Mouse (Mus musculus): ENCODE measurements at regions not wholly inside any gene's neighbourhood (a gene's known extent, or its start where the extent isn't known, plus 50 kb on each side); places are given as distances from the start of the nearest gene placed in this dataset.
"Not testable (repeated sequence)": the region's sequence is repeated elsewhere in the genome, so short reads cannot be mapped to it uniquely, and the experiment has no call there.

GRCm38 (mm10) chr3:18560282-18560785 lies 612.1 kb downstream of the Cypt12 start:
- H3K27ac ChIP-seq (ENCODE audit: insufficient read depth, low read depth) = no peak overlapping the region
- no peak overlapping the region for H3K4me2 ChIP-seq (ENCODE audit: insufficient read depth, low read depth, poor library complexity, severe bottlenecking)
- no peaks in the 10 kb centered on the region for H3K36me3 ChIP-seq (replicated peaks in 1 of 2; ENCODE audit: control insufficient read depth in 1 of 2, insufficient read depth in 1 of 2, low read length in 1 of 2)
- no peak overlapping the region for H3K9ac ChIP-seq (ENCODE audit: insufficient read depth, low read depth)
- no peaks in the 10 kb centered on the region for H3K27me3 ChIP-seq (replicated peaks)
- no peaks in the 10 kb centered on the region for H3K4me1 ChIP-seq (ENCODE audit: control insufficient read depth in 1 of 2, insufficient read depth in 2 of 2)
- in situ Hi-C loops (cut with MboI; ENCODE audit: low pct_ligation_motif_present, low pct_unique_long_range_greater_than_20kb, low sequenced_read_pairs) (no loop called here), dilution Hi-C loops (cut with MboI; ENCODE audit: extremely low pct_ligation_motif_present, extremely low pct_unique_long_range_greater_than_20kb, low sequenced_read_pairs) (no loop called here)
- no peak for DNase-seq (ENCODE audit: extremely low read depth)
- no peak overlapping the region for H3K4me3 ChIP-seq (replicated peaks in 1 of 3; ENCODE audit: low read depth in 2 of 3, low read length in 2 of 3, poor library complexity in 1 of 3)
- no peaks in the 10 kb centered on the region for H3K79me2 ChIP-seq (replicated peaks; ENCODE audit: control insufficient read depth, extremely low read depth, insufficient read depth, poor library complexity, severe bottlenecking)
- TF ChIP-seq UBTF (IDR thresholded peaks at IDR 0.05; ENCODE audit: low read depth, low read length) (no peak), USF2 (conservative IDR thresholded peaks at IDR 0.05; ENCODE audit: low read depth, low read length) (no peak), POLR2AphosphoS2 (IDR thresholded peaks at IDR 0.05; ENCODE audit: low read depth, low read length) (no peak), KAT2A (IDR thresholded peaks at IDR 0.05; ENCODE audit: insufficient replicate concordance, low read length) (no peak), ZNF384 (IDR thresholded peaks at IDR 0.05; ENCODE audit: low read depth, low read length) (no peak)
- peaks cover 22% of the 10 kb centered on the region for H3K9me3 ChIP-seq (replicated peaks; ENCODE audit: low read length)

- dilution Hi-C loops (cut with MboI; ENCODE audit: extremely low pct_ligation_motif_present, extremely low pct_unique_long_range_greater_than_20kb, low sequenced_read_pairs); H3K27ac ChIP-seq (ENCODE audit: insufficient read depth, low read depth); H3K27me3 ChIP-seq (replicated peaks); H3K4me2 ChIP-seq (ENCODE audit: insufficient read depth, low read depth, poor library complexity, severe bottlenecking); H3K9ac ChIP-seq (ENCODE audit: insufficient read depth, low read depth); H3K9me3 ChIP-seq (replicated peaks; ENCODE audit: low read length); in situ Hi-C loops (cut with MboI; ENCODE audit: low pct_ligation_motif_present, low pct_unique_long_range_greater_than_20kb, low sequenced_read_pairs); H3K36me3 ChIP-seq (replicated peaks in 1 of 2; ENCODE audit: control insufficient read depth in 1 of 2, insufficient read depth in 1 of 2, low read length in 1 of 2); H3K4me3 ChIP-seq (replicated peaks in 1 of 3; ENCODE audit: low read depth in 2 of 3, low read length in 2 of 3, poor library complexity in 1 of 3); DNase-seq (ENCODE audit: extremely low read depth); H3K4me1 ChIP-seq (ENCODE audit: control insufficient read depth in 1 of 2, insufficient read depth in 2 of 2); H3K79me2 ChIP-seq (replicated peaks; ENCODE audit: control insufficient read depth, extremely low read depth, insufficient read depth, poor library complexity, severe bottlenecking): not testable (repeated sequence)
Measured at GRCm38 (mm10) chr3:18580911-18581626, 632.9 kb downstream of the Cypt12 start.

GRCm38 (mm10) chr3:18620608-18621007 lies 672.4 kb downstream of the Cypt12 start:
- no peak for DNase-seq (ENCODE audit: extremely low read depth)
- Histone ChIP-seq H3K79me2 (replicated peaks; ENCODE audit: control insufficient read depth, extremely low read depth, insufficient read depth, poor library complexity, severe bottlenecking) (no peaks in the 10 kb centered on the region), H3K9me3 (replicated peaks; ENCODE audit: low read length) (peaks cover 1% of the 10 kb centered on the region), H3K9ac (ENCODE audit: insufficient read depth, low read depth) (no peak overlapping the region), H3K36me3 (replicated peaks in 1 of 2; ENCODE audit: control insufficient read depth in 1 of 2, insufficient read depth in 1 of 2, low read length in 1 of 2) (no peaks in the 10 kb centered on the region), H3K4me2 (ENCODE audit: insufficient read depth, low read depth, poor library complexity, severe bottlenecking) (no peak overlapping the region), H3K27ac (ENCODE audit: insufficient read depth, low read depth) (no peak overlapping the region), H3K4me1 (ENCODE audit: control insufficient read depth in 1 of 2, insufficient read depth in 2 of 2) (peaks cover 0 to 10% of the 10 kb centered on the region in 2 experiments; a peak in 2 of 4 replicates), H3K4me3 (replicated peaks in 1 of 3; ENCODE audit: low read depth in 2 of 3, low read length in 2 of 3, poor library complexity in 1 of 3) (no peak overlapping the region), H3K27me3 (replicated peaks) (no peaks in the 10 kb centered on the region)
- in situ Hi-C loops (cut with MboI; ENCODE audit: low pct_ligation_motif_present, low pct_unique_long_range_greater_than_20kb, low sequenced_read_pairs) (no loop called here), dilution Hi-C loops (cut with MboI; ENCODE audit: extremely low pct_ligation_motif_present, extremely low pct_unique_long_range_greater_than_20kb, low sequenced_read_pairs) (no loop called here)
- TF ChIP-seq SIN3A (IDR thresholded peaks at IDR 0.05; ENCODE audit: low read length) (no peak), E2F4 (IDR thresholded peaks at IDR 0.05; ENCODE audit: insufficient replicate concordance, low read depth, low read length) (no peak), TBP (conservative IDR thresholded peaks at IDR 0.05; ENCODE audit: low read depth, low read length) (no peak), NRF1 (IDR thresholded peaks at IDR 0.05; ENCODE audit: low read depth, low read length) (no peak)

Data from CH12.LX (cell line).